21 mouse cellular contexts compared by ENCODE assay signal in the genomic region with DNA sequence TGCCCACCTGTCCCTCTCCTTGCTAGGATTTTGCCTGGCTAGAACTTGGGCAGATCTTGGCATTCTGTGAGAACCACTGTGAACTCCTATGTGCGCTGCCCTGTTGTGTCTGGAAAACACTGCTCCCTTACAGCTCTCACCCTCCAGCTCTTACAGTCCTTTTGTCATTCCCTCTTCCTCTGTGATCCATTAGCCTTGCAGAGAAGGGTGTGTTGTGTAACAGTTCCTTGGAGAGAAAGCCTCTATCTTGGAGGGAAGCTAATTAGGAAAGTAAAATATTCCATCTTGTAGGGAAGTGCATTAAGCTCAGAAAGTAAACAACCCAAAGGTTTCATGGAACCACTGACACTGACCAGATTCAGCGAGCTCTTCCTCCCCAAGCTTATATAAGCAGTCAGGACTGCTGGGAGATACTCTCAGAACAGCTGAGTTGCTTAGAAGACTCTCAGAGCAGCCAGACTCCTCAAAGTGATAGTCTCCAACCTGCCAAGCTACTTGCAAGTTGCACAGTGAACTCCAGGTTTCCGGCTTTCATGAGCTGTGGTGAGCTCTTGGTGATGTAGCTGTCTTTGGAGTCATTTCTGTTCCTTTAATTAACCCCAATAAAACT. TPM values are rescaled to one million over a fixed set of nuclear protein-coding genes. Genes with fewer than 3 reads are reported as not detected.
A peak's percentile ranks its signal among the peaks of the same experiment; 100 is the strongest.
DNase-seq lines count a peak whose midpoint lies in the region; ATAC-seq lines count a peak whose summit lies in the region.
"Had no signal": no experiment of that assay in that cellular context is flagged by ENCODE, and none has a peak within 500 bp of the region (broad histone marks: within the 10 kb centered on the region; RNA-seq: fewer than 3 reads in every experiment).

No protein-coding gene starts in this region.

- H3K4me2 ChIP-seq in intestine, embryonic 14.5 days (ENCODE audit: low read length): no peak overlapping the region
- H3K4me2 ChIP-seq in intestine, embryonic 16.5 days (ENCODE audit: low read depth, low read length): no peak overlapping the region
- H3K4me2 ChIP-seq in stomach, embryonic 15.5 days: no peak overlapping the region
- no peak overlapping the region for H3K4me2 ChIP-seq in hindbrain, embryonic 12.5 days (replicated peaks)
- H3K4me2 ChIP-seq: forebrain, embryonic 13.5 days; heart, embryonic 12.5 days; hindbrain, embryonic 14.5 days had no signal

- no peak for DNase-seq in frontal cortex, postnatal 10 days (ENCODE audit: low spot score in 2 of 2)
- DNase-seq in intestine, embryonic 14.5 days (ENCODE audit: low spot score): no peak
- DNase-seq in brain, adult 2 months (ENCODE audit: low read depth, low spot score): peak; percentile 30
- DNase-seq: adrenal gland, adult 2 months; adrenal gland, postnatal 25 days; B cell, adult 2 months; cerebellum, adult 2 months; cerebellum, postnatal 10 days; forebrain, postnatal 0 days; gastrocnemius, postnatal 36 days; heart, adult 18-20 months; heart, postnatal 10 days had no signal

- no peaks in the 10 kb centered on the region for H3K4me1 ChIP-seq in intestine, embryonic 14.5 days (replicated peaks; ENCODE audit: control insufficient read depth, insufficient read depth, low read length)
- no peaks in the 10 kb centered on the region for H3K4me1 ChIP-seq in intestine, embryonic 16.5 days (ENCODE audit: control insufficient read depth, insufficient read depth, low read length)
- no peaks in the 10 kb centered on the region for H3K4me1 ChIP-seq in stomach, embryonic 15.5 days
- no peaks in the 10 kb centered on the region for H3K4me1 ChIP-seq in hindbrain, embryonic 12.5 days
- H3K4me1 ChIP-seq: embryonic facial prominence, embryonic 10.5 days; forebrain, embryonic 13.5 days; heart, embryonic 12.5 days had no signal

- no peaks in the 10 kb centered on the region for H3K27me3 ChIP-seq in intestine, embryonic 14.5 days (replicated peaks; ENCODE audit: control insufficient read depth, insufficient read depth, low read length)
- H3K27me3 ChIP-seq in intestine, embryonic 16.5 days (replicated peaks; ENCODE audit: control insufficient read depth, insufficient read depth, low read length): no peaks in the 10 kb centered on the region
- H3K27me3 ChIP-seq in stomach, embryonic 15.5 days (replicated peaks): no peaks in the 10 kb centered on the region
- no peaks in the 10 kb centered on the region for H3K27me3 ChIP-seq in hindbrain, embryonic 12.5 days
- H3K27me3 ChIP-seq: forebrain, embryonic 13.5 days; heart, embryonic 12.5 days had no signal

- peak; percentile 73 for ATAC-seq in frontal cortex, adult (ENCODE audit: low TSS enrichment)
- ATAC-seq in intestine, embryonic 14.5 days (replicated peaks; ENCODE audit: low FRiP score, low TSS enrichment, low read depth): no peak
- ATAC-seq in intestine, embryonic 16.5 days: no peak
- ATAC-seq in stomach, embryonic 15.5 days (ENCODE audit: insufficient read depth, low FRiP score, low read depth): no peak; the same call in 1 of the 2 replicates
- ATAC-seq in CD4-positive, CD25-positive, alpha-beta regulatory T cell, adult 4 months: no peak
- no peak for ATAC-seq in hindbrain, embryonic 12.5 days (ENCODE audit: low FRiP score)
- ATAC-seq: forebrain, embryonic 13.5 days; forebrain, postnatal 0 days had no signal

- H3K36me3 ChIP-seq in intestine, embryonic 14.5 days (ENCODE audit: control insufficient read depth, insufficient read depth, low read length): no peaks in the 10 kb centered on the region; the same call in 1 of the 2 replicates
- no peaks in the 10 kb centered on the region for H3K36me3 ChIP-seq in intestine, embryonic 16.5 days (ENCODE audit: control insufficient read depth, insufficient read depth, low read length)
- H3K36me3 ChIP-seq in stomach, embryonic 15.5 days: no peaks in the 10 kb centered on the region
- H3K36me3 ChIP-seq in hindbrain, embryonic 12.5 days: no peaks in the 10 kb centered on the region

- WGBS in intestine, embryonic 14.5 days: 51% methylated on average over 3 of the region's 3 CpGs
- 56% methylated on average over 3 of the region's 3 CpGs for WGBS in intestine, embryonic 16.5 days
- 65% methylated on average over 3 of the region's 3 CpGs for WGBS in stomach, embryonic 15.5 days
- whole genome bisulfite sequencing in hindbrain, embryonic 12.5 days: 90% methylated on average over 3 of the region's 3 CpGs

- no peak overlapping the region for H3K9ac ChIP-seq in intestine, embryonic 14.5 days (ENCODE audit: low read length)
- H3K9ac ChIP-seq in intestine, embryonic 16.5 days (ENCODE audit: low read depth, low read length): no peak overlapping the region
- H3K9ac ChIP-seq in stomach, embryonic 15.5 days: no peak overlapping the region
- H3K9ac ChIP-seq in hindbrain, embryonic 12.5 days: no peak overlapping the region
- H3K9ac ChIP-seq: forebrain, embryonic 13.5 days; forebrain, postnatal 0 days; heart, embryonic 12.5 days; hindbrain, embryonic 14.5 days had no signal

- H3K4me3 ChIP-seq in intestine, embryonic 14.5 days (ENCODE audit: low read depth, low read length): no peak overlapping the region
- no peak overlapping the region for H3K4me3 ChIP-seq in intestine, embryonic 16.5 days (ENCODE audit: low read length)
- no peak overlapping the region for H3K4me3 ChIP-seq in stomach, embryonic 15.5 days (replicated peaks)
- no peak overlapping the region for H3K4me3 ChIP-seq in hindbrain, embryonic 12.5 days
- H3K4me3 ChIP-seq: embryonic facial prominence, embryonic 10.5 days; forebrain, embryonic 13.5 days; heart, embryonic 12.5 days had no signal

- no peaks in the 10 kb centered on the region for H3K9me3 ChIP-seq in intestine, embryonic 14.5 days (ENCODE audit: control insufficient read depth, low read length)
- H3K9me3 ChIP-seq in intestine, embryonic 16.5 days (ENCODE audit: control insufficient read depth, low read length): no peaks in the 10 kb centered on the region
- H3K9me3 ChIP-seq in stomach, embryonic 15.5 days: no peaks in the 10 kb centered on the region
- H3K9me3 ChIP-seq in hindbrain, embryonic 12.5 days (replicated peaks): no peaks in the 10 kb centered on the region
- H3K9me3 ChIP-seq: embryonic facial prominence, embryonic 10.5 days; forebrain, embryonic 13.5 days had no signal

- H3K27ac ChIP-seq in intestine, embryonic 14.5 days (ENCODE audit: low read depth): peak overlapping the region; percentile 38; the same call in 1 of the 2 replicates
- no peak overlapping the region for H3K27ac ChIP-seq in intestine, embryonic 16.5 days (ENCODE audit: low read length)
- peak overlapping the region; percentile 18; the same call in 1 of the 2 replicates for H3K27ac ChIP-seq in stomach, embryonic 15.5 days
- no peak overlapping the region for H3K27ac ChIP-seq in hindbrain, embryonic 12.5 days
- H3K27ac ChIP-seq: embryonic facial prominence, embryonic 10.5 days; forebrain, embryonic 13.5 days; hindbrain, embryonic 14.5 days had no signal

RNA-seq across cellular contexts. Expression of gene Tfdp2, which starts 17.1 kb away (rescaled TPM):
- 46.4 and 48.7 TPM in 2 replicates for polyA plus RNA-seq in intestine, embryonic 14.5 days (2014; fragmentation: Nextera tagmentation; extraction: Ambion mirVana)
- polyA plus RNA-seq in intestine, embryonic 16.5 days (2015; fragmentation: Nextera tagmentation; extraction: Ambion mirVana): 28.2 and 29.7 TPM in 2 replicates
- 38.9 and 43.2 TPM in 2 replicates for polyA plus RNA-seq in stomach, embryonic 15.5 days (2015; fragmentation: Nextera tagmentation; extraction: Ambion mirVana)
- 10 to 100 TPM; 11.4 to 14.6 TPM for polyA plus RNA-seq in CD4-positive, CD25-positive, alpha-beta regulatory T cell, adult 4 months (2017; shearing (Covaris generic))
- 59.1 and 65.3 TPM in 2 replicates for polyA plus RNA-seq in hindbrain, embryonic 12.5 days (2016; fragmentation: Nextera tagmentation; extraction: Ambion mirVana)

Comparison
In these comparisons a context has a peak if more than half of its experiments do, and no peak if none do; other contexts are left out.
1. H3K27ac ChIP-seq: peak in intestine, embryonic 14.5 days (single experiment) and stomach, embryonic 15.5 days (single experiment); none in intestine, embryonic 16.5 days (single experiment) and hindbrain, embryonic 12.5 days (single experiment).